8 mouse cellular contexts compared by ENCODE assay signal in genomic region chr6:91441145-91441662, GRCm38 (mm10). TPM values are rescaled to one million over a fixed set of nuclear protein-coding genes. Genes with fewer than 3 reads are reported as not detected.
DNase-seq lines count a peak whose midpoint lies in the region; ATAC-seq and TF ChIP-seq lines count a peak whose summit lies in the region.

No protein-coding gene starts in this region.

- peak; percentile 53 for ATAC-seq in kidney, postnatal 0 days (replicated peaks; ENCODE audit: low FRiP score, low read depth)
- ATAC-seq in forebrain, embryonic 15.5 days (replicated peaks): peak; percentile 57
- peak; percentile 57 for ATAC-seq in liver, embryonic 11.5 days (replicated peaks; ENCODE audit: low FRiP score)
- peak; percentile 25; the same call in 1 of the 2 replicates for ATAC-seq in stomach, embryonic 14.5 days (ENCODE audit: insufficient number of reproducible peaks, insufficient read depth, low FRiP score, low read depth)

- peak; percentile 28 for DNase-seq in kidney, postnatal 0 days (ENCODE audit: low spot score)
- DNase-seq in kidney, postnatal 10 days: no peak
- peak; percentile 36 for DNase-seq in liver, embryonic 11.5 days (ENCODE audit: low spot score)
- DNase-seq in layer of hippocampus, postnatal 36 days: no peak
- DNase-seq in thymus, postnatal 25 days: no peak

- H3K4me2 ChIP-seq in kidney, postnatal 0 days (ENCODE audit: low read length): peak overlapping the region; percentile 66
- peak overlapping the region; percentile 93 for H3K4me2 ChIP-seq in forebrain, embryonic 15.5 days (replicated peaks)
- peak overlapping the region; percentile 86 for H3K4me2 ChIP-seq in liver, embryonic 11.5 days
- peak overlapping the region; percentile 96 for H3K4me2 ChIP-seq in stomach, embryonic 14.5 days (replicated peaks; ENCODE audit: low read depth, low read length)

- 3% methylated on average over 19 of the region's 19 CpGs for WGBS in kidney, postnatal 0 days
- WGBS in bone marrow, adult 2 months: 2% methylated on average over 19 of the region's 19 CpGs
- 4% methylated on average over 19 of the region's 19 CpGs for WGBS in forebrain, embryonic 15.5 days
- 1% methylated on average over 19 of the region's 19 CpGs for WGBS in liver, embryonic 11.5 days
- 1% methylated on average over 19 of the region's 19 CpGs for WGBS in stomach, embryonic 14.5 days

- no peaks in the 10 kb centered on the region for H3K27me3 ChIP-seq in kidney, postnatal 0 days (ENCODE audit: insufficient read depth, low read length)
- H3K27me3 ChIP-seq in forebrain, embryonic 15.5 days: peaks cover 8% of the 10 kb centered on the region; the same call in 1 of the 2 replicates
- H3K27me3 ChIP-seq in liver, embryonic 11.5 days (replicated peaks; ENCODE audit: control insufficient read depth, insufficient read depth, low read length): peaks cover 2% of the 10 kb centered on the region
- no peaks in the 10 kb centered on the region for H3K27me3 ChIP-seq in stomach, embryonic 14.5 days (ENCODE audit: control insufficient read depth, insufficient read depth, low read length)

- H3K9ac ChIP-seq in kidney, postnatal 0 days (ENCODE audit: low read depth, low read length): peak overlapping the region; percentile 70
- H3K9ac ChIP-seq in forebrain, embryonic 15.5 days (replicated peaks): peak overlapping the region; percentile 72
- H3K9ac ChIP-seq in liver, embryonic 11.5 days (ENCODE audit: low read depth, low read length): peak overlapping the region; percentile 73
- peak overlapping the region; percentile 40 for H3K9ac ChIP-seq in stomach, embryonic 14.5 days (replicated peaks; ENCODE audit: low read depth, low read length)

- peak overlapping the region; percentile 47; the same call in 1 of the 2 replicates for H3K27ac ChIP-seq in kidney, postnatal 0 days
- H3K27ac ChIP-seq in bone marrow, adult 2 months (ENCODE audit: control insufficient read depth, insufficient read depth, low read depth, low read length, poor library complexity): no peak overlapping the region
- H3K27ac ChIP-seq in forebrain, embryonic 15.5 days (replicated peaks): peak overlapping the region; percentile 81
- H3K27ac ChIP-seq in liver, embryonic 11.5 days (ENCODE audit: low read depth, low read length): 0 out of 2 replicates have a peak overlapping the region, but pooled peaks have one; percentile 44
- H3K27ac ChIP-seq in stomach, embryonic 14.5 days (ENCODE audit: low read length): peak overlapping the region; percentile 78

- H3K9me3 ChIP-seq in kidney, postnatal 0 days (replicated peaks; ENCODE audit: low read length): no peaks in the 10 kb centered on the region
- H3K9me3 ChIP-seq in forebrain, embryonic 15.5 days: no peaks in the 10 kb centered on the region
- no peaks in the 10 kb centered on the region for H3K9me3 ChIP-seq in liver, embryonic 11.5 days (ENCODE audit: control insufficient read depth, low read length)
- no peaks in the 10 kb centered on the region for H3K9me3 ChIP-seq in stomach, embryonic 14.5 days (ENCODE audit: control insufficient read depth, low read depth, low read length)

- H3K36me3 ChIP-seq in kidney, postnatal 0 days (ENCODE audit: insufficient read depth, low read length): no peaks in the 10 kb centered on the region
- no peaks in the 10 kb centered on the region for H3K36me3 ChIP-seq in forebrain, embryonic 15.5 days
- no peaks in the 10 kb centered on the region for H3K36me3 ChIP-seq in liver, embryonic 11.5 days (ENCODE audit: control insufficient read depth, insufficient read depth, low read length)
- no peaks in the 10 kb centered on the region for H3K36me3 ChIP-seq in stomach, embryonic 14.5 days (ENCODE audit: control insufficient read depth, insufficient read depth, low read length)

- TF ChIP-seq POLR2A in bone marrow, adult 2 months (IDR thresholded peaks at IDR 0.05; ENCODE audit: borderline replicate concordance, control insufficient read depth, low read depth, low read length): no peak

- TF ChIP-seq CTCF in kidney, postnatal 0 days (IDR thresholded peaks at IDR 0.05; ENCODE audit: low read depth): no peak
- no peak for TF ChIP-seq CTCF in bone marrow, adult 2 months (IDR thresholded peaks at IDR 0.05; ENCODE audit: control insufficient read depth, insufficient read depth, low read length)

- H3K4me1 ChIP-seq in kidney, postnatal 0 days (replicated peaks; ENCODE audit: insufficient read depth, low read length): peaks cover 4% of the 10 kb centered on the region; the same call in 1 of the 2 replicates
- peaks cover 1% of the 10 kb centered on the region; the same call in 1 of the 2 replicates for H3K4me1 ChIP-seq in bone marrow, adult 2 months (ENCODE audit: control insufficient read depth, insufficient read depth, low read length)
- peaks cover 12% of the 10 kb centered on the region for H3K4me1 ChIP-seq in forebrain, embryonic 15.5 days
- peaks cover 3% of the 10 kb centered on the region; the same call in 1 of the 2 replicates for H3K4me1 ChIP-seq in liver, embryonic 11.5 days (replicated peaks; ENCODE audit: control insufficient read depth, insufficient read depth, low read length)
- 0 out of 2 replicates have a peak, but pooled peaks cover 4% of the 10 kb centered on the region for H3K4me1 ChIP-seq in stomach, embryonic 14.5 days (ENCODE audit: control insufficient read depth, insufficient read depth, low read length)

- peak overlapping the region; percentile 60 for H3K4me3 ChIP-seq in kidney, postnatal 0 days (replicated peaks; ENCODE audit: low read depth, low read length)
- peak overlapping the region; percentile 60 for H3K4me3 ChIP-seq in bone marrow, adult 2 months (replicated peaks; ENCODE audit: control insufficient read depth, low read depth, low read length)
- peak overlapping the region; percentile 62 for H3K4me3 ChIP-seq in forebrain, embryonic 15.5 days
- peak overlapping the region; percentile 69 for H3K4me3 ChIP-seq in liver, embryonic 11.5 days (ENCODE audit: low read depth, low read length)
- H3K4me3 ChIP-seq in stomach, embryonic 14.5 days (ENCODE audit: low read depth, low read length): peak overlapping the region; percentile 65

RNA-seq across cellular contexts. Expression of gene Wnt7a, which starts 30.0 kb away (rescaled TPM):
- 0.04 and 0.13 TPM in 2 replicates for polyA plus RNA-seq in kidney, postnatal 0 days (2015; fragmentation: Nextera tagmentation; extraction: Ambion mirVana)
- not detected in 2 replicates for polyA plus RNA-seq in bone marrow, adult 2 months (2011; ENCODE audit: insufficient read depth, insufficient read length, low replicate concordance, missing spikeins)
- polyA plus RNA-seq in forebrain, embryonic 15.5 days (2015; fragmentation: Nextera tagmentation; extraction: Ambion mirVana): 22.3 and 24.4 TPM in 2 replicates
- 0.05 and 0.30 TPM in 2 replicates for polyA plus RNA-seq in liver, embryonic 11.5 days (2014; fragmentation: Nextera tagmentation; extraction: Ambion mirVana)
- polyA plus RNA-seq in stomach, embryonic 14.5 days (2014; fragmentation: Nextera tagmentation; extraction: Ambion mirVana): not detected in 2 replicates
- 10 to 100 TPM; 23.1 to 30.4 TPM for total RNA-seq in layer of hippocampus, postnatal 36 days (2021)

RNA-seq across cellular contexts. Expression of gene Chchd4, which starts 32.1 kb away (rescaled TPM):
- 28.0 and 29.2 TPM in 2 replicates for polyA plus RNA-seq in kidney, postnatal 0 days (2015; fragmentation: Nextera tagmentation; extraction: Ambion mirVana)
- polyA plus RNA-seq in bone marrow, adult 2 months (2011; ENCODE audit: insufficient read depth, insufficient read length, low replicate concordance, missing spikeins): 5.7 and 6.7 TPM in 2 replicates
- polyA plus RNA-seq in forebrain, embryonic 15.5 days (2015; fragmentation: Nextera tagmentation; extraction: Ambion mirVana): 33.4 and 34.5 TPM in 2 replicates
- polyA plus RNA-seq in liver, embryonic 11.5 days (2014; fragmentation: Nextera tagmentation; extraction: Ambion mirVana): 47.1 and 47.3 TPM in 2 replicates
- 24.0 and 26.4 TPM in 2 replicates for polyA plus RNA-seq in stomach, embryonic 14.5 days (2014; fragmentation: Nextera tagmentation; extraction: Ambion mirVana)
- total RNA-seq in layer of hippocampus, postnatal 36 days (2021): 10 to 100 TPM; 19.8 to 22.8 TPM

RNA-seq across cellular contexts. Expression of gene Tmem43, which starts 32.3 kb away (rescaled TPM):
- polyA plus RNA-seq in kidney, postnatal 0 days (2015; fragmentation: Nextera tagmentation; extraction: Ambion mirVana): 34.5 and 39.6 TPM in 2 replicates
- polyA plus RNA-seq in bone marrow, adult 2 months (2011; ENCODE audit: insufficient read depth, insufficient read length, low replicate concordance, missing spikeins): 12.6 and 27.9 TPM in 2 replicates
- polyA plus RNA-seq in forebrain, embryonic 15.5 days (2015; fragmentation: Nextera tagmentation; extraction: Ambion mirVana): 54.1 and 57.0 TPM in 2 replicates
- 30.0 and 31.7 TPM in 2 replicates for polyA plus RNA-seq in liver, embryonic 11.5 days (2014; fragmentation: Nextera tagmentation; extraction: Ambion mirVana)
- polyA plus RNA-seq in stomach, embryonic 14.5 days (2014; fragmentation: Nextera tagmentation; extraction: Ambion mirVana): 52.7 and 54.3 TPM in 2 replicates
- 10 to 100 TPM; 28.7 to 31.8 TPM for total RNA-seq in layer of hippocampus, postnatal 36 days (2021)

Comparison
In these comparisons a context has a peak if more than half of its experiments do, and no peak if none do; other contexts are left out.
1. DNase-seq: peak in kidney, postnatal 0 days (single experiment) and liver, embryonic 11.5 days (single experiment); none in kidney, postnatal 10 days (single experiment), layer of hippocampus, postnatal 36 days (0 of 2) and thymus, postnatal 25 days (single experiment).
2. RNA of gene Wnt7a, which starts 30.0 kb away (polyA plus RNA-seq): 22.3 to 24.4 TPM in forebrain, embryonic 15.5 days; 0.05 to 0.30 TPM in liver, embryonic 11.5 days, 0.04 to 0.13 TPM in kidney, postnatal 0 days, not detected in bone marrow, adult 2 months and not detected in stomach, embryonic 14.5 days; every median in the first group is over 10 times any median in the second.
3. Peak in every context shown above with its lines, with median percentiles within 50 percentile points of each other: ATAC-seq, H3K4me2 ChIP-seq, H3K4me3 ChIP-seq and H3K9ac ChIP-seq.